Mouse (Mus musculus): ENCODE data around the gene Apol7a.
"Not testable (repeated sequence)": the region's sequence is repeated elsewhere in the genome, so short reads cannot be mapped to it uniquely, and the experiment has no call there.

DNA sequence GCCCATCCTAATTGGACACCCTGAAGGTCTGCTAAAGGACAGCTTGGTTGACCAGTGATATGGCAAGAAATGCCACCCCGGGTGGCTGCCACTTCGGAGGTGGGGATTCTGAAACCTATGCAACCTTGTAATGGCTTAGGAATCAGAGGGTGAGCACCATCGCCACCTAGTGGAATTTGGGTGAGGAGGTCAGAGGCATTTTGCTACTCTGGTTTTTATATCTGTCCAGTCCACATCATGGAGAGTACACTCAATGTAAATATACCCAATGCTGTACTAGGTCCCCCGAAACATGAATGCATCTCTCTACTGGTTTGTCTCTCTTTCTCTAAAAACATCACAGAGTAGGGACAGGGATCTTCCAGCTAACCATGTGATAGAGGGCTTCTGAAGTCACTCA, 13.8 kb upstream of the Apol7a start:
- not testable (repeated sequence) for TF ChIP-seq CTCF (IDR thresholded peaks at IDR 0.05; ENCODE audit: extremely low read depth, insufficient read length, insufficient replicate concordance, low read depth, low read length); POLR2A (IDR thresholded peaks at IDR 0.05; ENCODE audit: low read depth, low read length)

Measured in small intestine, adult 2 months (tissue).